Mouse (Mus musculus): Measurements from ENCODE around the gene Dnlz.

Gene Dnlz

DNA sequence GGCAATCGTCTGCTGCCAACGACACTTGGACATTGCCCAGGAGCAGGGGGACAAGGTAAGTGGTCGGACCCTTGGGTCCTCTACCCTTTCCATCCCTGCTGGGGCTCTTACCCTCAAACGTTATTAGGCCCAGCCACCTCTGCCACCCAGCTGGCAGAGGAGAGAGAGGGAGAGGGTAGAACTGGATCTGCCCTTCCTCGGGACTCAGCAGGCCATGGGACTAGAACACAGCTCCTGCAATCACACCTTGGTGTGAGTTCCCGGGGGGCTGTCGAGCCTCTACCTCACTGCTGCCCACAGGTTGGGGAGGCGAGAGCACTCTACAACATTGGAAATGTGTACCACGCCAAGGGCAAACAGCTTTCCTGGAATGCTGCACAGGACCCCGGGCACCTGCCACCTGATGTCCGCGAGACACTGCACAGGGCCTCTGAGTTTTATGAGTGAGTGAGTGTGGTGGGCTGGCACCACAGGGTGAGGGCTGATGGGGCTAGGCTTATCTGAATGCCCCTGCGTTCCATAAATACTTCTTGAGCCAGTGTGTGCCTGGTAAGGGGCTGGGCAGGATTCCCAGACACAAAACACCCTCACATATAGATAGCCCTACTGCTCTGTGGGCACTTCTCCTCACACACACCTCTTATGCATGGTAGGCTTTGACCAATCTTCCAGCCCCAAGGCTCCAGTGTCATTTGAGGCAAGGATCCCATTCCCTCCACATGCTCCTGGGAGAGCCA is 28.2 kb downstream of the Dnlz start:
- DNase-seq (ENCODE audit: inconsistent age in 2 of 2, low spot score in 1 of 2) = peak; percentile 11 to 46

DNA sequence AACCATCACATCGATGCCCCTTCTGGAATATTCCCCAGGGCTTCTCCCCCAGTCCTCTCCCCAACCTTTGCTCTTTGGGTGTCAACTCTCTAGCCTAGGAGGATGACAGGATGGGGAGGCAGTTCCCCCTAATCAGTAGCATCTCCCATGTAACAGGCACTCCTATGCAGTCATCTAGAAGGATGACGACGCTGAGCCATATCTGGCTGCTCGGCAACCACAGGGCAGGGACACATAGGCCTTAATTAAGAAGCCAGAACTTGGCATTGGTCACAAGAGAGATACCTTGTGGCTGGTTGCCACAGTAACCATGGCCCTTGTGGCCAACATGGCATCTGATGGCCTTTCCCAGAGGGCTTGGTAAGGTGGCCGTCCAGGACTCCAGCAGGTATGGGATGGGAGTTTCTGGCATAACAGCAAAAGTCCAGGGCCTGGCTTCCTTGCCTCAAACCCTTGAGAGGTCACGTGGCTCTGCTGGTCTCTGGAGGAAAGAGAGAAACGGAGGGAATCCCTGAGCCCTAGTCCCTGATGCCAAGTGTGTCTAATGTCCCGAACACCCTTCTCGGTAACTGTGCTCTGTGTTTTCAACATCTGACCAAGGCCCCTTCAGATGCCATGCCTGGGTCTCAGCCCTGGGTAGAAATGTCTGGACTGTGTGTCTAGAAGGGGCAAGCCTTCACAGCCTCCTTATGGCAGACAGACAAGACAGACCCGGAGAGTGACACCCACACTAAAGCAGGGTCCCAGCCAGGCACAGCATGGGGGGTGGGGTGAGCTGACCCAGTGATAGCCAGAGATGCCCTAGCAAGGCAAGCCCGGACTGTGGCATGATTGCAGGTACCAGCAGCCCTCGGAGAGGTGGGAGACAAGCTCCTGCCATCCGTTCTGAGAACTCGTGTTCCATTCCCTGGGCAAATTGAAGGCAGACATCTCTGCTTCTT is 31.4 kb downstream of the Dnlz start:
- no peak for DNase-seq (ENCODE audit: inconsistent age in 2 of 2, low spot score in 1 of 2)

DNA sequence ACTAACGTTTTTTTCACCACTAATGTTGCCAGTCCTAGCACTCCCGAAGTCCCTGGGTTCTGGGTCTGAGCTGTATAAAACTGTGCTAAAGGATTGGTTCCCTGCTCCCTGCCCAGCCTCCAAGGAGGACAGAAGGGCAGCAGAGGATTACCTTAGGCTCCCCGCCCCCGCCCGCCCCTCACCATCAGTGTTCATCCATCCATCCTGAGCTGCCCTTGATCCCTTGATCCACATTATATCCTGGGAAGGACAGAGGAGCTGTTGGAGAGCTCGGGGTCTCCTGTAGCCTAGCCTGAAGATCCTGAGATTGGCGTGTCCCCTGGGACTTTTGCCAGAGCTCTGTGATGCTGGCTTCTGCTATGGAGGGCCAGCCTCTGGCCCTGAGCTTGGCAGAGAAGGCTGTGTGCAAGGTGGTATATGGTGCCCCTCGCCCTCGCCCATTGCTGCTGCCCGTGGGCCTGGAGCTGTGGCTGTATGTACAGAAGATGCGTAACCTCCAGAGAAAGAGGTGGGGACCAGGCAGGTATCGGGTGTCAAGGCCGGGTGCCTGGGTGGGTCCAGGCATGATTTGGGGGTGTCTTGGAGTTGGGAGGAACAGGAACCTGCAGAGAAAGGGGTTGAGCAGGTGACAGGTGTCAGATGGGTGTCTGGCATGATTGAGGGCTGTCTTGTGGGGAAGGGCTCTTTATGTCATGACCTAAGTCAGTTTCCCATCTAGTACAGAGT is 32.2 kb downstream of the Dnlz start:
- no peak for DNase-seq (ENCODE audit: inconsistent age in 2 of 2, low spot score in 1 of 2)

DNA sequence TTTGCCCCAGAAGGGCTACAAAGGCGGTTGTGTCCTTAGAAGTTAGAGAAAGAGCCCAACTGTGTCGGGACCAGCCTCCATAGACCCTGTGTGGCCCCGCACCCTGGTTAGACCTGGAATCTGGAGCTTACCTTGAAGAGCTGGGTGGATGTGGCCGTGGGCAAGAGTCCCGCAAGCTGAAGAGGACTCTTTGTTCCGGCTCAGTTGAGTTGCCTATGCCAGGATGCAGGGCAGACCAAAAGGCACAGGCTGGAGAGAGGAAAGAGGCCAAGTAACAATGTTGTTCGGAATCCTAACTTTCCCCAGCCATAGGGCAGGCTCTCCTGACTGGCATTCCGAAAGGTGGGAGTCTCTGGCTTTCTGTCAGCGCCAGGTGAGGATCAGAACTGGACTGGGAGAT is 32.8 kb downstream of the Dnlz start:
- no peak for DNase-seq (ENCODE audit: inconsistent age in 2 of 2, low spot score in 1 of 2)

DNA sequence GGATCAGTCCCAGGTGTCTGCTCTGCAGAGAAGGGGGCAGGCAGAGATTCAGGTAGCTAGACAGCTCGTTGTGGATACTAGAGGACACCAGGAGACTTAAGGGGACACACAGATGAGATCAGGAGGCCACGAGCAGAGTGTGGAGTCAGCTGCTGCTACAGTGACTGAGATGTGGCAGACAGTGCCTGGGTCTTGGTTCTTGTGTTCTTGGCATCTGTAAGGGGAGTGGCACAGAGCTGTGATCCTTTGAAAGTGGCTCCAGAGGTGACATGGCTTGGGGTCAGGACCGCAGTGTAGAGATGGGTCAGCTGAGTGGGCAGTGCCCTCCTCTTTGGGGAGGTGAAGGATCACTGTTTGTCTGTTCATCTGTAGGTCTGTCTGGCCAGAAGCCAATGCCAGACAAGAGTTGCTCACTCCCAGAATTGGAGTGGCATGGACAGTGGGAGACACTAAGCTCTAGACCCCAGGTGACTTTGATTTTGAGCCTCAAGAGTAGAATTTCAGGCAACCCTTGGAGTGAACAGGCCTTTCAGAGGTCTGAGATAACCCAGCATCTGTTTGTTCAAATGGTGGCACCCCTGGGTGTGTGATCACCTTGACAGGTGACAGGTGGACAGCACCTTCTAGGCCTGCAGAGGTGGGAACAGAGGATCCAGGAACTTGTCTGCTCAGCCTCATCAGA is 33.8 kb downstream of the Dnlz start:
- DNase-seq (ENCODE audit: inconsistent age in 2 of 2, low spot score in 1 of 2) = no peak

DNA sequence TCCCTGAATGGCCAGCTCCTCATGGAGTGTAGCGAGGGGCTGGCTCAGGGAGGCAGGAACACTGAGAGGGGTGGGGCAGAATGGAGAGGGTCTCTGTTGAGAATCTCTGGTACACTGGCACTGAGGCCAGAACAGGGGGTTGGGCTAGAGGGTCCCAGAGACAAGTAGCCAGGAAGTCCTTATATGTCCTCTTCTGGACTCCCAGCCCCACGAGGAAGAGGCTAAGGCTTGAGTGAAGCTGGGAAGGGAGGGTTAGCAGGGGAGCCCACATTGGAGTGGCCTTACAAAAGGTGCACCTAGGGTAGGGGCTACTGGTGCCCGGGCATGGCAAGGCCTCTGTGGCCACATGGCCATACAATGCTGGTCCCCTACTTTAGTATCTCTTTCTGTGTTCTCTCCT is 34.5 kb downstream of the Dnlz start:
- DNase-seq (ENCODE audit: inconsistent age in 2 of 2, low spot score in 1 of 2) = no peak

DNA sequence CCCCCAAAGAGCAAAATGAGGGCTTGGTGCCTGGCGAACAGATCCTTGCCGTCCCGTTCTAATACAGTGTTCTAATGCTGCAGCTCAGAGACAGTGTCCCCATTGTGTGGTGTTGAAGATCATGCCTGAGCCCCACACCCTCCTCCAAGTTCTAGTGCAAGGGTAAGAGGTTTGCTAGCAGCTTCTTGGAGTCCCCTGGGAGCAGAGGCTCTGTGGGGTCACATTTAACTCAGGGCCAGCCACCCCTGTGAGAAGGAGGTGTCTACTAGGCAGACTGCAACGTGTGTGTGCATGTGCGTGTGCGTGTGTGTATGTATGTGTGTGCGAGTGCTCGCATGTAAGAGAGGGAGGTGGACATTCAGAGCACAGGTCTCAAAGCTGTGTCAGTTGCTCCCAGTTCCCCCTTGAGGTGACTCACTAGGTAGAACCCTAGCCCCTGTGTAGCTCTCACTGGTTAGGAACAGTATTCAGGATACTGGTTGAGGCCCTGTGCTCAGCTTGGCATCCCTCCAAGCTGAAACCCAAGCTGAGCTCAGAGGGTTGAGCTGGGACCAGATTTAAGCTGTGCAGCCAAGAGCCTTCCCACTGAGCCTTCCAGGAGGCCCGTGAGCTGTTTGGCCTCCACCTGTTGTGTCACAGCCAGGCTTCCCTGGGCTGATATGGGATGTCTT is 35.2 kb downstream of the Dnlz start:
- peak; percentile 27 to 42 for DNase-seq (ENCODE audit: inconsistent age in 2 of 2, low spot score in 1 of 2)

DNA sequence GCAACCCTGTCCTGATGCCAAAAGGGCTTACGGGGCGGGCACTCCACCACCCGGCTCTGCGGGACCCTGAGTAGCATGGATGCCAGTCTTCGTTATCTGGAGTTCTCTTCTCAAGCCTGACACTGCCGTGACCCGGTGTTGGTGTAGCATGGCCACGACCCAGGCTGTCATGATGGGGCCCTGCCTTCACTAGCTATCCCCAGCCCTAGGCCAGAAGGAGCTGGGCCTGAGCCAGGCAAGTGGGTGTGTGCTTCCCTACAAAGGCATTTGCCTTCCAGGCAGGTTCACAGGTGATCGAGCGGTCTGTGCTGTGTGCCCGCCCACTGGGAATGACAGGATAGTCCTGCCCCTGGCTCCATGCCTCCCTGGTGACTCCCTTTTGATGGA is 36.0 kb downstream of the Dnlz start:
- DNase-seq (ENCODE audit: inconsistent age in 2 of 2, low spot score in 1 of 2) = peak in 1 of 2 experiments; percentile 64

DNA sequence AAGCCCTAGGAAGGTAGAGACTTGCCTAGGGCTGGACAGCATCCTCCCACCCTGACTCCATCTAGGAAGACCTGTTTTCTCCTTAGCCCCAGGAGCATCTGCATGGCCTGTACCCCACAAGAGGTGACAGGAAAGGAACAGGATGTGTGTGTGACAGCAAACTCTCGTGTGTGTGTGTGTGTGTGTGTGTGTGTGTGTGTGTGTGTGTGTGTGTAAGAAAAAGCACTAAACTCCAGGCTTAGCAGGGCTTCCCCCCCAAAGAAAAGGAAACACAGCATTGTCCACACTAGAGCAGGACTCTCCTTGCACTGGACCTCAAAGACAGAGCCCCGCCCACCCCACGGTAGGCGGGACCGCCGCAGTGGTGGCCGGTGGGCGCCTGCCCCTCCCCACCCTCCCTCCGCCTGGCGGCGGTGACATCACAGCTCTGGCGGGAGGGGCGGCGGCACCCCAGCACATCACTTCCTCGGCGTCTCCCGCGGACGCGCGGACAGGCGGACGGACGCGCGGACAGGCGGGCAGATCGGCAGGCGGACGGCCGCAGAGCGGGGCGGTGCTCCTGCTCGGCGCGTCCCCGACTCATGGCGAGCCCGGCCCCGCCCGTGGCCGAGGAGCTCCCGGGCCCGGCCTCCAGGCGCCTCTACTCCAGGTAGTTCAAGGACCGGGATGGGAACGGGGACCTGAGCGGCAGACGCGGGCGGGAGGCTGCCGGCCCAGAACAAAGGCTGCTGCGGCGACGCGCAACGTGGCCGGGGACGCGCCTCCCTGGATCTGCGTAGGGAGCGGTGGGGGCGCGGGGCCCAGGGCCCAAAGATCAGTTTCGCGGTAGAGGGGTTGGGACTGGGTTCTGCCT is 36.6 kb downstream of the Dnlz start, which contains the start of gene Gpsm1:
Gene Gpsm1 (plus strand): TSS at position 444 of the 853 bp plus-strand sequence.
- DNase-seq (ENCODE audit: inconsistent age in 2 of 2, low spot score in 1 of 2) = peak; percentile 90 to 93

DNA sequence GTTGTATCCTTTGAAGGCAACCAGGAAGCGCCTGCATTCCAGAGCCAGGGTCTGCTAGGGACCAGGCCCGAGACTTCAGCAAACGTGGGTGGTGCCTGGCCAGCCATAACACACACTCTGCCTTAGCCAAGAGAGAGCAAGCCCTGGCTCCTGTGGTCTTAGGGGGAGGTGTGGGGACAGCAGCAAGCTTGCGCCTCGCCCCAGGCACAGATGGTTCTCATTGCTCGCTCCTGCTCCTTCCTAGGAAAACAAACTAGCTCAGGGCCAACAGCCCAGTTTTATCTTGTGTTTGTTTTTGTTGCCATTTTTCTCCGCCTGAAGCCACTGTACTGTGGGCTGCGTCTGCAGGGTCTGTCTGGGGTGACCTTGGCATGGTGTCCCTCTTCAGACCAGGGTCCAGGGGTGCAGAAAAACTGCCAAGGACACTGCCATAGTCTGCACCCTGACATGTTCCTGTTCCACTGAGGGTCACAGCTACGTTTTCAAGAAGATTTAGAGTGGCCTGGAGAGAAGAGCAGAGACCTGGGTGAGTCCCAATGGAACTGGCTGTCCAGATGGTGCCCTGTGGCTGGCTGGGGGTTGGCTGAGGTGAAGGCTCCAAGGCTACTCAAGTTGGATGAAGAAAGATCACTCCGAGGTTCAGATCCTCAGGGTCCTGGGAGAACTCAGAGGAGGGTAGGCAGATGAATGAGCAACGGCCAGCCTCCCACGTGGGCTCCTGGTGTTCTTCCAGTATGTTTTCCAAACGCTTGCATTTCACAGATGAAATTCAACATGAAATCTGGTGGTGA is 37.4 kb downstream of the Dnlz start:
- peak; percentile 60 to 64 for DNase-seq (ENCODE audit: inconsistent age in 2 of 2, low spot score in 1 of 2)

DNA sequence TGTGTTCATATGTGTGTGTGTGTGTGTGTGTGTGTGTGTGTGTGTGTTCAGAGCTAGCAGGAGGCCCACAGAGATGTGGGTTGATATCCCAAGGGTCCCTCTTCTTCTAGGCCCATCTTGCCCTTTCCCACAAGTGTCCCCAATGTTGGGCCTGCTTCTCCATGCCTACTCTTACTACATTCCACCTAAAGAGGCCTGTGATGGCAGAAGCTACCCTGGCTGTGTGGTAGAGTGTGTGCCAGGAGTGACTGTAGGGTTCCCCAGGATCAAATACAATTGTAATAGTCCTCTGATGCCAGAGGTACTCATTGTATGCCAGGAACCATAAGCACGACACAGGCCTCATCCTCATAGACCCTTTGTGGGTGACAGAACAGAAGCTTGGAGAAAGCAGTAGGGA is 38.5 kb downstream of the Dnlz start:
- no peak for DNase-seq (ENCODE audit: inconsistent age in 2 of 2, low spot score in 1 of 2)

DNA sequence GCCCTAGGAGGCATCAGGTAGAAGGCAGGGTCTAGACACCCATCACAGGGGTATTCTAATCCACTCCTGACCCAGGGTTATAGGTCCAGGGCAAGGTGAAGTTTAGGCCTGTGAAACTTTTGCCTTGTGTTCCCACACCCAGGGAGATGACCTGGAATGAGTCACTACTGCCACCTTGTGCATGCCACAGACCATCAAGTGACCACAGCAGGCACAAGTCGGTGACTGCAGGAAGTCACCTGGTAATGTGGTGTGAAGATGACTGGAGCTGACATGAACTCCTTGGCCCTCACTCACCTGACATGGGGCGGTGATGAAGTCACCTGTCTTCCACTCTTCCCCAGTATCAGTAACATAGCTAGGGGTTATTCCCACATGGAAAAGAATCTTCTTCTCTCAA is 39.1 kb downstream of the Dnlz start:
- DNase-seq (ENCODE audit: inconsistent age in 2 of 2, low spot score in 1 of 2) = peak in 1 of 2 experiments; percentile 31

DNA sequence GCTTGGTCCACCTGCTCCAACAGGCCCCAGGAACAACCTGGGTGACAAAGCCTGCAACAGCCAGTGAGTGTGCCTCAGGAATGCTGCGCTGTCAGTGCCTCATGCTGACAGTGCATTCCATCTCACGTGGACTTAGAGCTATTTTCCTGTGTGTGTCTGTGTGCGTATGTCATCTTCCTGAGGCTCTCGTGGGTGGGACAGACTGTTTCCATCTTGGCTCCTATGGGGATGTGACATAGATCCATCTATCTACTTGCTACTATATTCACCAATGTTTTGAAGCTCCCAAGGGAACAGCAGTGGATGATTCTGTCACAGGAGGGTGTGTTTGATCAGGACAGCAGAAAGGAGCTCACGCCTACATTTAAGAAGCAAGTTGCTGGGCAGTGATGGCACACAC is 40.0 kb downstream of the Dnlz start:
- DNase-seq (ENCODE audit: inconsistent age in 2 of 2, low spot score in 1 of 2) = no peak

DNA sequence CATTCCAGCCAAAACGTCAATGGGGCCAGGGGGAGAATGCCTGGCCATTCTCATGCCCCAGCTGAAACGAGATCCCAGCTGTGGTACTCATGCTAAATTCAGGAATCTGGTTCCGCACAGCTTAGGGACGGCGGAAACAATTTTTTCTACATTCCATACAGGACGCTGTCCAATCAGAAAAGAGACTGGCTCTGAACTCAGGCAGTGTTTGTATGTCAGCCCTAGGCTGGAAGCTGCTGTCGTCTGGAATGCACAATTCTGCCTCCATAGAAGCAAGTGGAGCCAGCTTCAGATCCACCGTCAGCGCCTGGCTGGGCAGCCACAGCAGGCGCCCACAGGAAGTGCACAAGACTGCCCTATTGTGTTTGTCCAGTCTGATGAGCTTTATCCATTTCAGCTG is 42.2 kb downstream of the Dnlz start:
- DNase-seq (ENCODE audit: inconsistent age in 2 of 2, low spot score in 1 of 2) = no peak

DNA sequence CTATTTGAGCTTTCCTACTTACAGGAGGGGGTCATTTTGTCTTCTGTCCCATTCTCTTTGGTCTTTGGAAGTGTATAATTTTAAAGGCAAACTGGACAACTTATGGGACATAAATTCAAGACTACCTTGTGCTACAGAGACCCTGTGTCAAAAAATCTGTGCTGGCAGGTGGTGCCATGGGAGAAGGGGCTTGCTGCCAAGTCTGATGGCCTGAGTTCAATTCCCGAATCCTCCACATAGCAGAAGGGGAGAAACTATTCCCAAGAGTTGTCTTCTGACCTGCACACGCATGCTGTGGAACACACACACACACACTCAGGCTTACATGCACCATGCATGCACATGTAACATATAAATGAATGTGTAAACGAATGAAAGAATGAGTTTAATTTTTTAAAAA is 45.2 kb downstream of the Dnlz start:
- DNase-seq (ENCODE audit: inconsistent age in 2 of 2, low spot score in 1 of 2) = no peak

DNA sequence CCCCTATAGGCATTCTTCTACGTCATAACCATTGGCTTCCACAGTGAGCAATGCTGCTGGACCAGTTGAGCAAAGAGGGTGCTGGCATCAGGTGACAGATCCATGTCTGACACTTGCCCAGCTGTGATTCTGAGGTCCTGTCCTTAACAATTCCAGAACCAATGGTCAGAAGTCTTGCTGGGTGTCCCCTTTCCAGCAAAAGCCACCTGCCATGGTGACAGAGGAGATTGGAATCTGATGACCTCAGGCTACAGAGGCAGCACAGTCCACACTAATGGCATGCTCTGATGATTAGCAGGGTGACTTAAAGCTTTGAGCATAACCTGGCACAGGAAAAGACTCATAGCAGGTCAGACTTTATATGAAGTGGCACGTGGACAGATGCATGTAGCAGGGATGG is 46.4 kb downstream of the Dnlz start:
- DNase-seq (ENCODE audit: inconsistent age in 2 of 2, low spot score in 1 of 2) = no peak

DNA sequence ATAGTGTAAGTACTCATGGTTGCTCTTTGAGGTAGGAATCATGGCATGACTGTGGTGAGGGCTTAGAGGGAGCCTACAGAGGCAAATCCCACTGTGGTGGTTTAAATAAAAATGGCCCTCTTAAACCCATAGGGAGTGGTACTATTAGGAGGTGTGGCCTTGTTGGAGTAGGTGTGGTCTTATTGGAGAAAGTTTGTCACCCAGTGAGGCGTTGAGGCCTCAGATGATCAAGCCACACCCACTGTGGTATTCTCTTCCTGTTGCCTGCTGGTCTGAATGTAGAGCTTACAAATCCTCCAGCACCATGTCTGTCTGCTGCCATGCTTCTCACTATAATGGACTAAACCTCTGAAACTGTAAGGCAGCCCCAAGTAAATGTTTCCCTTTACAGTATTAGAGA is 47.2 kb downstream of the Dnlz start:
- no peak for DNase-seq (ENCODE audit: inconsistent age in 2 of 2, low spot score in 1 of 2)

DNA sequence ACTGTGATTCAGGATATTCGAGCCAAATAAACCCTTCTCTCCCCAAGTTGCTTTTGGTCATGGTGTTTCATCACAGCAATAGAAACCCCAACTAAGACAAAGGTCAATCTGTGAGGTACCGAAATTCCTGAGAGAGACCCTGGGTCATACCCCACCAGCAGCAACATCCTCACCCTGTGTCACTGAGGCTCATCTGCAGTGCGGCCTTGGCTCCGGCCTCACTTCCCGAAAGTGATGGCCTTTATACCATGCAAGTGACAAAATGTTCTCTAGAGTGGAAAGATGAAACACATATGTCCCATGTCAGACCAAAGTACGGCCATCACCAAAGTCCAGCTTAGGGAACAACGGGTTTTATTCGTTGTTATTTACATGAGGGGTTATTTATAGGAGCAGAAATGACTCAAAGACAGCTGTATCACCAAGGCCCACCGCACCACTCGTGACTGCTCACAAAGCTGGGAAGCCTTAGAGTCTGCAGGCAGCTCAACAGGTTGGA is 49.9 kb downstream of the Dnlz start:
- peak in 1 of 2 experiments; percentile 11 for DNase-seq (ENCODE audit: inconsistent age in 2 of 2, low spot score in 1 of 2)

DNA sequence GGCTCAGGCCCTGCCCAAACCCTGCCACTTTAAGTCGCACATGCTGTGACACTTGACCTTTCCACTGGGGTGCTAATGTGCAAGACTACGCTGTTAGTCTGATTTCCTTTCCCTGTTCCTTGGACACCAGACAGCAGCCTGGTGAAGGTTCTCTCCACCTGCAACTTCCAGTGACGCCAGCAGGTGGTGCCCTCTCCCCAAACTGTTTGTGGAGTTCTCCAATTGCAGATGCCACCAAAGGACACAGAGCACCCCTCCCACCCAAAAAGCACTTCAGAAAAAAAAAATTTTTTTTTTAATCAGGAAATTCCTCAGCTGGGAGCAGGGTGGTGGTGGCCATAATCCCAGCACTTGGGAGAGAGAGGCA is 51.1 kb downstream of the Dnlz start:
- peak; percentile 87 to 96 for DNase-seq (ENCODE audit: inconsistent age in 2 of 2, low spot score in 1 of 2)

All from adrenal gland, adult (tissue).